Mouse (Mus musculus): ENCODE data around the gene Cwc25.

GRCm38 (mm10) chr11:97779968-97780701, 13.8 kb upstream of the Cwc25 start:
- TF ChIP-seq CTCF (IDR thresholded peaks at IDR 0.05; ENCODE audit: low read depth, low read length) (no peak), GATA1 (IDR thresholded peaks at IDR 0.05; ENCODE audit: borderline replicate concordance, low read length) (no peak), TAL1 (conservative IDR thresholded peaks at IDR 0.05; ENCODE audit: low read depth, low read length) (no peak), POLR2AphosphoS5 (IDR thresholded peaks at IDR 0.05; ENCODE audit: insufficient replicate concordance, low read depth, low read length) (peak; percentile 59; the same call in 1 of the 2 replicates), GATA2 (IDR thresholded peaks at IDR 0.05; ENCODE audit: borderline replicate concordance, low read depth, low read length) (no peak)
